Mouse (Mus musculus) T-helper 1 cell (primary cell): ENCODE measurements around the gene Vcam1.

ENCODE experiments used
- in situ Hi-C: fragments of 300-600 bp; cut with MboI, MseI; formaldehyde crosslinking; loops from one replicate; pipeline ENCODE4 v1.15.1; 2025; ENCODE audit warnings: high pct_unique_total_duplicates

Gene Vcam1

DNA sequence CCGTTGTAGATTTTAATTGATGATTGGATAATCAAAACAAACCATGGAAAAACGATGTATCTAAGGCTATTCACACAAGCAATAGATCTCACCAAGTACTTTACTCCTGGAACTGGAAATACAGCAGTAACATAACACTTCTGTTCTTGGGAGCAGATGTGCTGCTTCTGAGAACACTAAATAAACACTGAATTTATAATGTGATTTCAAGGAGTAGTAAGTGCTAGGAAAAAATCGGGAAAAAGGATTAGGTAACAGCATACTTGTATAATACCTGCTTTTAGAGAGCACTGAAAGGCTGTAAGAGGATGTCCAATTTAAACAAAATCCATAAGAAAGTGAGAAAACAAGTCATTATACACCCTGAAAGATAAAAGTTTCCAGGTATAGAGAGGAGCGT is 43.5 kb downstream of the Vcam1 start:
- in situ Hi-C loops: no loop called here

DNA sequence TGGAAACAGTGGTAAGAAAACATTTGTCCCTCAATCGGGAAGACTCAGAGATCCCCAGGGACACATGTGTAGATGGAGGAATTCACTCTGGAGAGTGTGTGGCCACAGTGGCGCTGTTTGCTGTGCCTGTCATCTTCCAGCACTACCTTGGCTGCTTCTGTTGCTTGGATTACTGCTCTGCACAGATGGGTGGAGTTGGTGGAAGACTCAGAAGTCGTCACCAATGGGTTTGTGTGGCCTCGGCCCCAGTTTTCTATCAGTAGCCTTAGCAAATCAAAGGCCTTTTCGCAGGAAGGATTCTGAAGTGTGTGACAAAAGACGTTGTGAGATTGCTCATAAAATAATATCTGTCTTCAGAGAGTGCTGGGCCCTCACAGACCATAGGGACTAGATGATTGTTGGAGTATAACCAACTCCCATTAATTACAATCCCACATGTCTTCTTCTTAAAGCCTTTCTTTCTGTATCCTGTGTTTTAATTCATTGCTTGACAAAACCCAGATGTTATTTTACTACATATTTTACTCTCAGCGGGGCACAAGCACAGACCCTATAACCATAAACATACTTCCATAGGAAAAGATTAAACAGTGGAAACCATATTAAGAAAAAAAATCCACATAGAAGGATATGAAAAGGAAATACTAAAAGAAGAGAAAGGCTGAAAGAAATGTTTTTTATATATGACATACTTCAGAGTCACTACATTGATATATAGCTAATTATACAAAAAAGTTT is 48.4 kb downstream of the Vcam1 start:
- in situ Hi-C loops: no loop called here

DNA sequence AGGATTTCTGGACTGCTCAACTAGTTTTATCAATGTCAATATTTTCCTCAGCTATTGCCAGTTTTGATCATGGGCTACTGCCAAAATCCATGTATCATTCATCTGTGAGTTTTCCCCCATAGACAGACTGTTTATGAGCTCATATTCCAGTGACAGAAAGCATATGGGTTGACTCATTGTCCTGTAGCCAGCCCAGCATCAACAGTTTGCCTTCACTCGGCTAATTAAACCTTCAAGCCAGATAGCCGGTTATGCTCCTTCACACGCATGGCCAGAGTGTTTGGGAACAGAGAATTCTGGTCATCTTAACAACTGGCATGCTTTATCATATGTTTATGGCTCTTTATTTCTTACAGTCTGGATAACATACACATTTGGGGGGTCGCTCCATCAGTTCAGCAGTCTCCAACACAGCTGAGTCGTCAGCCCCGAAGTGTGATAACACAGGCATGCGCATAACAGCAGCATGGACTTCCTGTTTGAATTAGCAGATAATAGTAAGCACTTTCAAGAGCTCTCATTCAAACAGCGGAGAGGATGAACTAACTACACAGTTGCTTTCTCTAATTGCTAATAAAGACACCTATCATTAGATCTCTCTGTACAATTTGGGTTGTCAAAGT is 49.2 kb downstream of the Vcam1 start:
- in situ Hi-C loops: no loop called here

DNA sequence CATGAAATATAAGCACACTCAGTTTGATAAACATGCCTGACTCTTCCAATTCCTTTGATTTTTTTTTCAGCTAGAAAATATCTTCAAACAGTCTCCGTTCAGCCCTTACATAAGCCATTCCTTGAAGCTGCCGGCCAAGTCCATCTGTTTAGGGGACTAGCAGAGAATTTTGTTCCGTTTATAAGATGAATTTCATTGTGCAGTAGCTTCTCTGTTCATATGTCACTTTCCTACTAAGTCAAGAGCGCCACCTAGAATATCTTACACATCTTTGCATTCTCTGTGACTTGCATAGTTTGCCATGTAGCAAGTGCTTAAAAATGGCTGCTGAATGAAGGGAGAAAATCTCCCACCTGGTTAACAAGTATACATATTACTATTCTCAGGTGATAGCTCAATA is 51.0 kb downstream of the Vcam1 start:
- in situ Hi-C loops: no loop called here

DNA sequence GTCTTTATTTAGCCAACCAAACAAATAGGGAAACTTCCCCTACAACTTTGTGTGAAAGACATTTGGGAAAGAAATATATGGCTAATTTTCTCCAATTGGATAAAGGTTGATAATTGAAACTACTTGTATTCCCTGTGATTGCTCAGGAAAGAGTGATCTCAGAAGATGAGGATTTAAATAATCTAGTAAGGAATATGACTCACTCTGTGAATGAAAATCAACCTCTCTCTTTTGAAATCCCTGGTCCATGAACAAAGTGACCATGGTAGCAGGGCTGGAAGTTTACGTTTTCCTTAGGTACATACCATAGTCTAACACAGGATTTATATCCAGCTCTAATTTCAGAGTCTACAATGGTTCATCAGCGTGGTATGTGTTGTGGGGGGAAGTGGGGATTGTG is 52.7 kb downstream of the Vcam1 start:
- in situ Hi-C loops: no loop called here

DNA sequence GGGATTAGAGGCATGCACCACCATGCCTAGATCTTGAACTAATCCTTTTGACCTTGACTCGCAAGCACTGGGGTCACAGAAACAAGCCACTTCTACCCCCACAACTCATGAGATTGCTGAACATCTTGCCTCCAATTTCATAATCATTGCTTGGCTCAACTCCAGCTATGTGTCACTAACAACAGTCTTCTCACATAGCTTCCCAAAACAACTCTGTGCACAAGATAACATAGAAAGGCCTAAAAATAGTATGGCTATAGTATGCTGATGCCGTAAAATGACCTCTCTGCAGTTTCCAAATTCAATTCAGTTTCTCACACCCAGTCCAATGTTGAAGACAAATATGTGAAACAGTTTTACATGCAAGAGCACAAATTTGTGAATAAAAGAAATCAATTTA is 56.9 kb downstream of the Vcam1 start:
- in situ Hi-C loops: no loop called here

GRCm38 (mm10) chr3:116062141-116062540 is 67.3 kb downstream of the Vcam1 start:
- in situ Hi-C loops: no loop called here

DNA sequence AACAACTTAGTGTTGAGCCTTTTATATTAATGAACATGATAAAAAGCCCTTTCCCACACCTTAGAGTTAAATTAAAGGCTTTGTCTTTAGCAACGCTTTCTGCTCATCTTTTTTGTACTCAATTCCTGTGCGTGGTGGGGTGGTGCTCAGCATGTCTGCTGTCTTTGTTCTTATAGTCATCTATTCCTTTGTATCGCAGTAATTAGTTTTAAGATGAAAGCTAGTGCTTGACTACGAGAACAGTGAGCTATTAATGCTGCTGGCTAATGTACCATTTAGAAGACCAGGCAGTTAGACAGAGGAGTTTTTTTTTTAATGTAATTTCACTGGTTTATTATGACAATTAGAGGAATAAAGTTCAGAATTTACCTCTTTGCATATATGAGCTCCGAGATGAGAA is 69.2 kb downstream of the Vcam1 start:
- in situ Hi-C loops: no loop called here
